Mouse (Mus musculus): ENCODE results near the gene Calhm5. TPM values are rescaled to one million over a fixed set of nuclear protein-coding genes. Genes with fewer than 3 reads are reported as not detected.

Calhm5 gene
- 0.62 and 0.86 TPM in 2 replicates for polyA plus RNA-seq (2015; fragmentation: Nextera tagmentation; extraction: Ambion mirVana)

DNA sequence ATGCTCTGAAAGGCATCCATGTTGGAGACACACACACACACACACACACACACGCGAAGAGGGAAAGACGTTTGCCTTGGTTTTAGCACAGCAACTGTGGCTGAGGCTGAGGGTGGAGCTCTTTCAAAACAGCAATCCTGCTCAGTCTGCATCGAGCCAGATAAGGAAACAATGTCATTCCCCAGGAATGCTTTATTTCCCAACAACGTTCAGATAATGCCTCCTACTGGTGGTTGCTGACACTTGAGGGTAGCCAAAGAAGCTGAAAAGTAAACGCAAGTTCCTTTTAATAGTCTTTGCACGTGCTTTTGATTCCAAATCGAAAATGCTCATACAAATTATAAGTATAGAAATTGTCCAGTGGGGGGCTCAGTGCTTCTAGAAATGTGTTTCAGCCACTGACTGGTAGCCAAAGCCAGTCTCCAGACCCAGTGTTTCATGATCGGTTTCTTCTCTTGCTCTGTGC lies at the start of gene Calhm5:
Gene Calhm5 (minus strand): TSS at position 102 of the 466 bp plus-strand sequence.
- no peak for ATAC-seq (ENCODE audit: insufficient number of reproducible peaks, insufficient read depth, low FRiP score, low TSS enrichment, low read depth)
- H3K27me3 ChIP-seq = no peaks in the 10 kb centered on the region
- peaks cover 18% of the 10 kb centered on the region for H3K4me1 ChIP-seq
- H3K36me3 ChIP-seq = no peaks in the 10 kb centered on the region
- H3K9ac ChIP-seq = peak within 1 kb of the TSS; percentile 59
- WGBS = 18% methylated on average over 9 of the region's 9 CpGs
- peak within 1 kb of the TSS; percentile 54 for H3K4me2 ChIP-seq
- peak within 1 kb of the TSS; percentile 63; the same call in 1 of the 2 replicates for H3K27ac ChIP-seq
- H3K9me3 ChIP-seq = no peaks in the 10 kb centered on the region
- H3K4me3 ChIP-seq = peak within 1 kb of the TSS; percentile 27

DNA sequence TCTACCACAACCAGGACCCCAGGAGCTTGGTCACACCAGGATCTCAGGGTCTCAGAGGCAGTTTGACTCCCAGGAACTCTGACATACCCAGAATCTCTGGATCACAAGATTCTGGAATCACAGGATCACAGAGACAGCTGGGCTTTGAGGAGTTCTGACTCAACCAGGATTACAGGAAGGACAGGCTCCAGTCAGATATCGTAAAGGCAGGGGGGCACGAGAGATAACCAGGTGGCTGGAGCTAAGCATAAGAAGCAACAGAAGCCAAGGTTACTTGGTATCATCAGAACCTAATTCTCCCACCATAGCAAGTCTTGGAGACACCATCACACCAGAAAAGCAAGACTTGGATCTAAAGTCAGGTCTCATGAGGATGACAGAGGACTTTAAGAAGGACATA lies 45.4 kb upstream of the Calhm5 start:
- Histone ChIP-seq H3K4me2 (no peak overlapping the region), H3K4me1 (no peaks in the 10 kb centered on the region), H3K27ac (no peak overlapping the region), H3K9ac (no peak overlapping the region), H3K27me3 (no peaks in the 10 kb centered on the region), H3K36me3 (no peaks in the 10 kb centered on the region), H3K4me3 (no peak overlapping the region), H3K9me3 (0 out of 2 replicates have a peak, but pooled peaks cover 5% of the 10 kb centered on the region)
- 95% methylated on average over 2 of the region's 2 CpGs for whole genome bisulfite sequencing
- no peak for ATAC-seq (ENCODE audit: insufficient number of reproducible peaks, insufficient read depth, low FRiP score, low TSS enrichment, low read depth)

DNA sequence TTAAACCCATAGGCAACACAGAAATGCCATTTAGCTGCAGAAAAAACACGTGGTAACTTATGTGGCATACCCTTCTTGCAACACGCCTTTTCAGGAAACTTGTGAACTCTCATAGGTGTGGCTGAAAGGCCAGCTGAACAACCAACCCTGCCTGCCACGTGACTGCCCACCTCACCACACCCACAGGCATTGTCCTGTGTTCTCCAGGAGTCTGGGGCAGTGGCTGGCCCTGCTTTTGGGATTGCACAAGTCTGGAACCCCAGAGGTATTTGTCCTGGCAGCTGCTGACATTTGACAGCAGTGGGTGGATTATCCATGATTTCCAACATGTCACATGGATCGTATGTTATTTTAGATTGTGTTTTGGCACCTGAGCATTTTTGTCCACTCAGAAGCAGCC lies 43.4 kb upstream of the Calhm5 start:
- no peak for ATAC-seq (ENCODE audit: insufficient number of reproducible peaks, insufficient read depth, low FRiP score, low TSS enrichment, low read depth)
- H3K4me2 ChIP-seq = no peak overlapping the region
- H3K9ac ChIP-seq = no peak overlapping the region
- 67% methylated on average over 4 of the region's 4 CpGs for WGBS
- H3K4me3 ChIP-seq = no peak overlapping the region
- no peak overlapping the region for H3K27ac ChIP-seq
- H3K9me3 ChIP-seq = 0 out of 2 replicates have a peak, but pooled peaks cover 5% of the 10 kb centered on the region
- H3K4me1 ChIP-seq = no peaks in the 10 kb centered on the region
- no peaks in the 10 kb centered on the region for H3K27me3 ChIP-seq
- no peaks in the 10 kb centered on the region for H3K36me3 ChIP-seq

DNA sequence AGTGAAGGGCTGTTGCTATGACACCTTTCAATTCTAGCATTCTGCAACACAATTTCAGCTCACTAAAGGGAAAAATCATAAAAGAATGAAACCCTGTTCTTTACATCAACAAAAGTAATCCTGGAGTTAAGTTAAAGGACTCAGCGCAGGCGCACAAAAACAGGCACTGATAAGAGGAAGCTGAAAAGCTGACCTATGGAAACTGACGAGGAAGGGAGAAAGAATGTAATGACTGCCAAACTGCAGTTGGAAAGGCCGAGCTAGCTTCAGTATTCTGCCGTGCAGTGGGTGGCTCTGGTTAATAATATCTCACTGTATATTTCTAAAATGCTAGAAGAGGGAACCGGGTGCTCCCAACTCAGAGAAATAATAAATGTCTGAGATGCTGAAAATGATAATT lies 41.7 kb upstream of the Calhm5 start:
- H3K4me1 ChIP-seq = no peaks in the 10 kb centered on the region
- no peaks in the 10 kb centered on the region for H3K36me3 ChIP-seq
- no peak overlapping the region for H3K4me2 ChIP-seq
- no peaks in the 10 kb centered on the region for H3K27me3 ChIP-seq
- H3K4me3 ChIP-seq = no peak overlapping the region
- 71% methylated on average over 6 of the region's 6 CpGs for WGBS
- no peak for ATAC-seq (ENCODE audit: insufficient number of reproducible peaks, insufficient read depth, low FRiP score, low TSS enrichment, low read depth)
- H3K27ac ChIP-seq = no peak overlapping the region
- H3K9me3 ChIP-seq = 0 out of 2 replicates have a peak, but pooled peaks cover under 1% of the 10 kb centered on the region
- H3K9ac ChIP-seq = no peak overlapping the region

DNA sequence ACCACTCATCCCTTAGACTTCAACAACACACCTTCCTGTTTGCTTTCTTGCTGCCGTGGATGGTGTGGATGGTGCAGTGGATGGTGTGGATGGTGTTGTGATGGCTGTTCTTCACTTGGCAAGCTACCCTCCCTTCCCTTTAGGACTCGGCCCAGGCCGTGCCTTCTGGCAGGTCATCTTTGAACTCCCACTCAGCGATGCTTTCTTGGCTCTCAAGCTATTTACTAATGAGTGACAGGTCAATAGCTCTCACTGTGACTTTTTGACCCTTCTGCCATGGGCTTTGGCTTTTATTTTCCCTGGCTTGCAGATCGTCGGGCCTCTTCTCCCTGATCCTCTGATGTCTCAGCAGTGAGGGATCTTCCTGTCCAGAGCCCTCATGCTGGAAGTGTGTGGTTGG lies 40.1 kb upstream of the Calhm5 start:
- Histone ChIP-seq H3K27me3 (no peaks in the 10 kb centered on the region), H3K4me3 (no peak overlapping the region), H3K36me3 (no peaks in the 10 kb centered on the region), H3K4me1 (no peaks in the 10 kb centered on the region), H3K9me3 (no peaks in the 10 kb centered on the region), H3K9ac (no peak overlapping the region), H3K27ac (no peak overlapping the region), H3K4me2 (no peak overlapping the region)
- ATAC-seq (ENCODE audit: insufficient number of reproducible peaks, insufficient read depth, low FRiP score, low TSS enrichment, low read depth) = no peak
- 29% methylated on average over 6 of the region's 6 CpGs for WGBS

DNA sequence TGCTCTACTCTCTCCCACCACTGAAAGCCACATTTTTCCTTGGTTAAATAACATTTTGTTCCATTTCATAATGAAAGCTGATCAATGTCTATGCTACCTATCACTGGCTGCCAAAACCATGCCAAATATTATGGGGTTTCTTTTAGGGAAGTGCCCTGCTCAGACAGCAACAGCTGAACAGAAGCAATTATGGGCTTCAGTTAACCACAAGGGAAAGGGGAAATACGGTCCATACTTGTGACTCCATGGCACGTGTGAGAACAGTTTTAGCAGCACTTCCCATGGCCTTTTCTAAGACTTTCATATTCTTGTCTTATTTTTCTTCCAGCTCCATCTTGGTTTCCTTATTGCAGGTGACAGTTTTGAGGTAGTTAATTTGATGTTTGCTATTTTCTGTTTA lies 35.0 kb upstream of the Calhm5 start:
- Histone ChIP-seq H3K9ac (no peak overlapping the region), H3K4me1 (0 out of 2 replicates have a peak, but pooled peaks cover 8% of the 10 kb centered on the region), H3K4me3 (no peak overlapping the region), H3K36me3 (no peaks in the 10 kb centered on the region), H3K4me2 (no peak overlapping the region), H3K27me3 (no peaks in the 10 kb centered on the region), H3K9me3 (no peaks in the 10 kb centered on the region), H3K27ac (no peak overlapping the region)
- ATAC-seq (ENCODE audit: insufficient number of reproducible peaks, insufficient read depth, low FRiP score, low TSS enrichment, low read depth) = no peak
- WGBS = 54% methylated on average over 2 of the region's 2 CpGs

DNA sequence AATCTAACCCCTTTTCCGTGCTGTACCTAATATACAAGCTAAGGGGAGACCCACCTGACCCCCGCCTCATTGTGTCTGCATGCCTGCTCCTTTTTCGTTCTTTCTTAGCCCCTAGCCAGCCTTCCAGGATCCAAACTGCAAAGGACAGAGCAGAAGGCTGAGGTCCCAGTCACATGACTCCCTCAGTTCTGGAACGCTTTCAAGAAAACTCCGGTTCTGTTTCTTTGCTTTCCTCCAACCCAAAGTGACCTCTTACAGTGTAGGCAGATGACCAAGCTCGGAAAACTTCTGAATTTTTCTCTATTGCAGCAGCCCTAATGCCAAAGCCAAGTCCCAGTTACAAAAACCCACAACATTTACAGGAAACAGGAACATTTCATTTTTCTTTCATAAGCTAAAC lies 32.1 kb upstream of the Calhm5 start:
- 86% methylated on average over 6 of the region's 6 CpGs for WGBS
- no peak overlapping the region for H3K4me2 ChIP-seq
- H3K27me3 ChIP-seq = no peaks in the 10 kb centered on the region
- H3K4me1 ChIP-seq = 0 out of 2 replicates have a peak, but pooled peaks cover 8% of the 10 kb centered on the region
- no peak overlapping the region for H3K9ac ChIP-seq
- no peak overlapping the region for H3K4me3 ChIP-seq
- H3K27ac ChIP-seq = no peak overlapping the region
- ATAC-seq (ENCODE audit: insufficient number of reproducible peaks, insufficient read depth, low FRiP score, low TSS enrichment, low read depth) = no peak
- no peaks in the 10 kb centered on the region for H3K9me3 ChIP-seq
- no peaks in the 10 kb centered on the region for H3K36me3 ChIP-seq

DNA sequence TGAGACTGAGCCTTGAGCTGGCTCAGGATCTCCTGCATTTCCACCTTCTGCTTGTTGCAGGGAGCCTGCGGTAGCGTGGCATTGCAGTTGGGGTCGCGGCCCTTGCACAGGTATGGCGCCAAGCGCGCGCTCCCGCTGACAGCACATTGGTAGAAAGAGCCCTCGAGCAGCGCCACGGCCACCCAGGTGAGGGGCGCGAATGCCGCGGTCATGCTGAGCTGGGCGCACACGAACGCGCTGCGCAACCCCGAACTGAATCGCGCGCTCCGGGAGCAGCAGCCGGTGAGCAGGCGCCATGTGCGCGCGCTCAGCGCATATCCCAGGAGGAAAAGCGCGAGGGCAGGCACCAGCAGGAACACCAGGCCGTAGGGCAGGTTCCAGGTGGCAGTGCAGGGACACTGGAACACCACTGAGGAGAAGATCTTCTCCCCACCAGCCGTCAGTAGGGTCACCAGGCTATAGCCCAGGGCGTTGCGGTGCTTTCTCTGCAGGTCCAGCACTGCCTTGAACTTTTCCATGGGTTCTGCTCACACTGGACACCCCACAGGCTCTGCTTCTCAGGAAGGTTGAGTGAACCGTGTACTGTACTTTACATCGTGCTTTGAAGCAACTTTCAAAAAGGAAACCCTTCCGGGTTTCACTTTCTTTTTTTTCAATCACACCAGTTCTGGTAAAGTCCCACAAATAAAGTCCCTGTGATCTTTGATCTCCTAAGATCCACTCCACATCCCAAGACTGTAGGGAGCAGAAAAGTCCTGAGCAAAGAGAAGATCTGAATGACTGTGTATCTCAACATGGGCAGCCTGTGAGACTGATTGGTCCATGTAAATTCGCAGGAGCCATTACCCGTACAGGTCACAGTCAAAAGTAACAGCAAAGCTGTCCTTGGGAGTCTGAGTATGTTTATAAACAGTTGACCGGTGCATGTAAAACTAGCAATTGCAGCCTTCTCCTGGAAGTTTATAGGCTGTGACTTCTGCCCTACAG lies 31.4 kb upstream of the Calhm5 start, which contains the start of gene Calhm6:
Gene Calhm6 (minus strand): TSS at position 593 of the 987 bp plus-strand sequence.
- 18% methylated on average over 43 of the region's 44 CpGs for WGBS
- peak; percentile 56; the same call in 1 of the 2 replicates for ATAC-seq (ENCODE audit: insufficient number of reproducible peaks, insufficient read depth, low FRiP score, low TSS enrichment, low read depth)
- Histone ChIP-seq H3K9ac (peak within 1 kb of the TSS; percentile 72), H3K27me3 (no peaks in the 10 kb centered on the region), H3K36me3 (no peaks in the 10 kb centered on the region), H3K4me2 (peak within 1 kb of the TSS; percentile 82), H3K4me1 (0 out of 2 replicates have a peak, but pooled peaks cover 8% of the 10 kb centered on the region), H3K4me3 (peak within 1 kb of the TSS; percentile 64), H3K27ac (no peak within 1 kb of the TSS), H3K9me3 (no peaks in the 10 kb centered on the region)

DNA sequence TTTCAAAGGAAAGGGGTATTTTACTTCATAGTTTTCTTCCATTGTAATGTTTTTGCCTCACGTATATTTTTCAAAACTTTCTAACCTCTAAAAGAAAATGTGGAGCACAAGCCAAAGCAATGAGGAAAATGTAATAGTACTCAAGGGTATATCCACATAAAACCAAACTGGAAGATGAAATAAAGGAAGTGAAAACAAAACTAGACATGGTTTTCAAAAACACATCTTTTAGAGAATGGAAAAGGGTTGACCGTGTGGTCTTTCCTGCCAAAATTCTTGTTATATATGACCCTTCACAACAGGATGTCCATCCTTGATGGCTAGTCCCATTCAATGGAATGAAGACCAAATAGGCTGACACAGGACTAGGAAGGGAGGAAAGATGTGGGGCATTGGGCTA lies 22.1 kb upstream of the Calhm5 start:
- 89% methylated on average over 2 of the region's 2 CpGs for WGBS

DNA sequence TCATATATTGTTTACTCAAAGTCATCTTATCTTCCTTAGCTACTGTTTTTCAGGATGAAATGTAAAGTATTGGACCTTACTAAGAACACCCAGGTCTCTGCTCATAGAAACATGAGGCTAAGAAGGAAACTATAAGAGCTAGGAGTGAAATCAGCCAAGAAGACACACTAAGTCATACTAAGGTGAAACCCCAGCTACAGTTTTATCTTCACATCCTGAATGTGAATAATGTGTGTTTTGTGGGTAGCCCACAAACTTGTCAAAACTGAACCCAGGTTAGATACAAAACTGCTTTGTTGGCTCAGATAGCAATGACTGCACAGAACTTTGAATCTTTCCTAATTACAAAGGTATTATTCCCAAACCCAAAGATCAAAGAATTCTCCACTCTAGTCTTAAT lies 21.5 kb upstream of the Calhm5 start:
- H3K4me2 ChIP-seq = no peak overlapping the region
- H3K9me3 ChIP-seq = no peaks in the 10 kb centered on the region
- H3K9ac ChIP-seq = no peak overlapping the region
- H3K27ac ChIP-seq = no peak overlapping the region
- H3K4me1 ChIP-seq = no peaks in the 10 kb centered on the region
- H3K36me3 ChIP-seq = no peaks in the 10 kb centered on the region
- ATAC-seq (ENCODE audit: insufficient number of reproducible peaks, insufficient read depth, low FRiP score, low TSS enrichment, low read depth) = no peak
- H3K4me3 ChIP-seq = no peak overlapping the region
- no peaks in the 10 kb centered on the region for H3K27me3 ChIP-seq

More for the DNA sequence above, 22.1 kb upstream of the Calhm5 start:
- H3K4me2 ChIP-seq = no peak overlapping the region
- H3K4me3 ChIP-seq = no peak overlapping the region
- H3K36me3 ChIP-seq = no peaks in the 10 kb centered on the region
- ATAC-seq (ENCODE audit: insufficient number of reproducible peaks, insufficient read depth, low FRiP score, low TSS enrichment, low read depth) = no peak
- no peak overlapping the region for H3K27ac ChIP-seq
- no peak overlapping the region for H3K9ac ChIP-seq
- H3K9me3 ChIP-seq = no peaks in the 10 kb centered on the region
- H3K4me1 ChIP-seq = no peaks in the 10 kb centered on the region
- H3K27me3 ChIP-seq = no peaks in the 10 kb centered on the region

DNA sequence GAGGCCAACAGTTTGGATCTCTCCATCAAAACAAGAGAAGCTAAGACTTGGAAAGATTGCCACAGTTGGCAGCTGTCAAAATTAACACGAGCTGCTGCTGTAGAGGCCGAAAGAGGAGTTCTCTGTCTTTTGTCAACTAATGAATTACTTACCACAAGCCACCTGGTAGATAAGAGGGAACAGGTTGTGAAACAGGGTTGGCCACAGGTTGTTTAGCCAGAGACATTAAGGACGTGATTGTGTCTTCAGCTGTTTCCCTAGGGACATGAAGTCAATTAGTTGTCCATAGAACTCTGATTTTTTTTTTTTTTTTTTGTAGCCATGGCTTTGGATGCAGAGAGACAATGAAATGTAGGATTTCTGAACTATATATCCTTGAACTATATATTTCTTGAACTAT lies 20.8 kb upstream of the Calhm5 start:
- H3K9ac ChIP-seq = no peak overlapping the region
- H3K4me3 ChIP-seq = no peak overlapping the region
- no peaks in the 10 kb centered on the region for H3K9me3 ChIP-seq
- no peak overlapping the region for H3K4me2 ChIP-seq
- no peaks in the 10 kb centered on the region for H3K36me3 ChIP-seq
- peaks cover 5% of the 10 kb centered on the region for H3K4me1 ChIP-seq
- H3K27ac ChIP-seq = no peak overlapping the region
- no peaks in the 10 kb centered on the region for H3K27me3 ChIP-seq
- WGBS = 63% methylated on average over 3 of the region's 3 CpGs
- no peak for ATAC-seq (ENCODE audit: insufficient number of reproducible peaks, insufficient read depth, low FRiP score, low TSS enrichment, low read depth)
